Mouse (Mus musculus): Measurements from ENCODE around the gene Gabpb1. TPM values are rescaled to one million over a fixed set of nuclear protein-coding genes. Genes with fewer than 3 reads are reported as not detected.

Gene Gabpb1
- total and polyA plus RNA-seq, 2 experiments: 4.5 to 5.5 TPM

DNA sequence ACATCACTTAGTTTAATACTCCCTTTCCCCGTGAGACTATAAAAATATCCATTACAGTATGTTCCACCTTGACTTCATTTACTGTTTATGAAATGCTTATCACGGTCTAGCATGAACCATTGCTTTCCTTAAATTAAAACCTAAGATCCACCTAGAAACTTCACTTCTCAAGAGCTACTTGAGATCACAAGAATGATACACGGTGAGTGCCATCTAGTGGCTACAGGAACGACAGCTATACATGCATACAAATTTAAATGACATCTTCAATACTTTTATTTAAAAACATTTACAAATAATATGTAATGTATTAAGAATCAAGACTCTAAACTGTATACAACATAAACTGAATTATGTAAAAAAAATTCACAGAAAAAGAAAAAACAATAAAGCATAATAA is 12.7 kb downstream of the Gabpb1 start:
- Histone ChIP-seq H3K27me3 (ENCODE audit: control insufficient read depth, insufficient read depth, low read length) (no peaks in the 10 kb centered on the region), H3K4me3 (ENCODE audit: insufficient read depth, low read depth, low read length) (no peak overlapping the region), H3K36me3 (ENCODE audit: control insufficient read depth, insufficient read depth, low read length) (no peaks in the 10 kb centered on the region), H3K27ac (replicated peaks; ENCODE audit: insufficient read depth, low read depth, low read length) (no peak overlapping the region), H3K4me1 (ENCODE audit: control insufficient read depth, insufficient read depth, low read length) (peaks cover 7% of the 10 kb centered on the region), H3K9ac (ENCODE audit: low read depth, low read length) (no peak overlapping the region), H3K79me2 (ENCODE audit: control insufficient read depth, insufficient read depth, low read length) (peaks cover 17% of the 10 kb centered on the region)
- TF ChIP-seq CTCF (IDR thresholded peaks at IDR 0.05; ENCODE audit: low read depth, low read length) (peak; percentile 35), POLR2A (IDR thresholded peaks at IDR 0.05; ENCODE audit: extremely low read depth, insufficient read depth, low read length) (no peak)
- WGBS: 39% methylated on average over 4 of the region's 4 CpGs
- DNase-seq (ENCODE audit: extremely low read depth, low read depth, low spot score): peak; percentile 68

DNA sequence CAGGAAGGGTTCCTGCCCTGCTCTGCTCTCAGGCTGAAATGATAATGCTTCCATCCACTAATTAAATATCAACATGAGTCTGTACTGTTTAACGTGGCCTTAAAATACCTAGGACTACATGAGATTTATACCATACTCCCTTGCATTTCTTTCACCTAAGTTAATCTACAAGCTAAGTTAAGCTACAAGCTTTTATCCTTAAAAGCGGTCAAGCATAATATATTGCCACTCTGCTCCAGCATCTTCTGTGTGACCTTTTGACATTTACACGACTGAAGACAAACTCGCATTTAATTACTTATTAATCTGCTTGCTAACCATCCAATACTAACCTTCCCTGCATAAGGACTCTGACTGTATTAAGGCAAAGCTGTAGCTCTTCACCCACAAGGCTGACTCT is 23.2 kb downstream of the Gabpb1 start:
- H3K9ac ChIP-seq (ENCODE audit: low read depth, low read length): no peak overlapping the region
- whole genome bisulfite sequencing: 61% methylated on average over 4 of the region's 4 CpGs
- H3K27me3 ChIP-seq (ENCODE audit: control insufficient read depth, insufficient read depth, low read length): no peaks in the 10 kb centered on the region
- H3K79me2 ChIP-seq (ENCODE audit: control insufficient read depth, insufficient read depth, low read length): no peaks in the 10 kb centered on the region
- H3K4me3 ChIP-seq (ENCODE audit: insufficient read depth, low read depth, low read length): no peak overlapping the region
- TF ChIP-seq POLR2A (IDR thresholded peaks at IDR 0.05; ENCODE audit: extremely low read depth, insufficient read depth, low read length) (no peak), CTCF (IDR thresholded peaks at IDR 0.05; ENCODE audit: low read depth, low read length) (no peak)
- H3K4me1 ChIP-seq (ENCODE audit: control insufficient read depth, insufficient read depth, low read length): peaks cover 4% of the 10 kb centered on the region; the same call in 1 of the 2 replicates
- no peak for DNase-seq (ENCODE audit: extremely low read depth, low read depth, low spot score)
- H3K27ac ChIP-seq (replicated peaks; ENCODE audit: insufficient read depth, low read depth, low read length): no peak overlapping the region
- peaks cover 24% of the 10 kb centered on the region for H3K36me3 ChIP-seq (ENCODE audit: control insufficient read depth, insufficient read depth, low read length)

DNA sequence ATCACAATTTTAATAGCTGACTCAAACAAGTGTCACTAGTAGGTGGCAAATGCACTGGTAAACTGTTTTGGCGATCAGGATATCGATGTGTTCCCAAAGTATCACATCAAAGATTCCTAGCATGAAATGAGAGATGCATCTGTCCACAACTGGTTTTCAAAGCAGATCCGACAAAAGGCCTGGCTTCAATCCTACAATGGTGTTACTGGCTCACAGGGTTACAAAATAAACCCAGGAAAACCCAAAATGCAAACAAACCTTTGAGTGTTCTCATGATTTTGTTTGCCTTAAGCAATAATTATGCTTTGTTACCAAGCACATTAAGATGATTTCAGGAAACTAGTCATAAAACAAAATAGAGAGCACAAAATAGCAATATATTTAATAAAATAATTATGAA is 28.4 kb downstream of the Gabpb1 start:
- TF ChIP-seq CTCF (IDR thresholded peaks at IDR 0.05; ENCODE audit: low read depth, low read length): no peak
- TF ChIP-seq POLR2A (IDR thresholded peaks at IDR 0.05; ENCODE audit: extremely low read depth, insufficient read depth, low read length): no peak
- WGBS: 32% methylated on average over 3 of the region's 3 CpGs
- no peak overlapping the region for H3K27ac ChIP-seq (replicated peaks; ENCODE audit: insufficient read depth, low read depth, low read length)
- H3K27me3 ChIP-seq (ENCODE audit: control insufficient read depth, insufficient read depth, low read length): no peaks in the 10 kb centered on the region
- peaks cover 8% of the 10 kb centered on the region; the same call in 1 of the 2 replicates for H3K4me1 ChIP-seq (ENCODE audit: control insufficient read depth, insufficient read depth, low read length)
- no peak overlapping the region for H3K4me3 ChIP-seq (ENCODE audit: insufficient read depth, low read depth, low read length)
- peaks cover 29% of the 10 kb centered on the region for H3K36me3 ChIP-seq (ENCODE audit: control insufficient read depth, insufficient read depth, low read length)
- H3K79me2 ChIP-seq (ENCODE audit: control insufficient read depth, insufficient read depth, low read length): no peaks in the 10 kb centered on the region
- H3K9ac ChIP-seq (ENCODE audit: low read depth, low read length): no peak overlapping the region
- peak; percentile 86 for DNase-seq (ENCODE audit: extremely low read depth, low read depth, low spot score)

DNA sequence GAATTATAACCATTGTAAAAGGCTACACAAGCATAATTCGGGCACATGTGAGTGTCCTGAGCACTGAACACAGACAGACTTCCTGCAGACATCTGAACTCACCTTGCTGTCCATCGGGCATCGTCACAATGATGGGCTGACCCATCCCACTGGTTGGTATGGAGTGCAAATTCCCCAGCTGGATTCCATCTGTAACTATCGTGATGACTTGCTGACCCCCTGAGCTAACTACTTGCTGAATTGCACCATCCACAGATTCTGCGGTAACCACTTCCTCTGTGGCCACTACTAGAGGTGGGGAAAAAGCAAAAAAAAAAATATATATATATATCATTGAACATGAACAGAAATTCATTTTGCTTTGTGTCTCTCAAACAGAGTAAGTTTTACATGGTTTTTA is 29.7 kb downstream of the Gabpb1 start:
- DNase-seq (ENCODE audit: extremely low read depth, low read depth, low spot score): no peak
- H3K79me2 ChIP-seq (ENCODE audit: control insufficient read depth, insufficient read depth, low read length): no peaks in the 10 kb centered on the region
- no peak overlapping the region for H3K27ac ChIP-seq (replicated peaks; ENCODE audit: insufficient read depth, low read depth, low read length)
- no peak overlapping the region for H3K9ac ChIP-seq (ENCODE audit: low read depth, low read length)
- TF ChIP-seq CTCF (IDR thresholded peaks at IDR 0.05; ENCODE audit: low read depth, low read length) (no peak), POLR2A (IDR thresholded peaks at IDR 0.05; ENCODE audit: extremely low read depth, insufficient read depth, low read length) (no peak)
- H3K4me3 ChIP-seq (ENCODE audit: insufficient read depth, low read depth, low read length): no peak overlapping the region
- peaks cover 27% of the 10 kb centered on the region for H3K36me3 ChIP-seq (ENCODE audit: control insufficient read depth, insufficient read depth, low read length)
- H3K4me1 ChIP-seq (ENCODE audit: control insufficient read depth, insufficient read depth, low read length): peaks cover 8% of the 10 kb centered on the region; the same call in 1 of the 2 replicates
- no peaks in the 10 kb centered on the region for H3K27me3 ChIP-seq (ENCODE audit: control insufficient read depth, insufficient read depth, low read length)
- 98% methylated on average over 5 of the region's 5 CpGs for WGBS

DNA sequence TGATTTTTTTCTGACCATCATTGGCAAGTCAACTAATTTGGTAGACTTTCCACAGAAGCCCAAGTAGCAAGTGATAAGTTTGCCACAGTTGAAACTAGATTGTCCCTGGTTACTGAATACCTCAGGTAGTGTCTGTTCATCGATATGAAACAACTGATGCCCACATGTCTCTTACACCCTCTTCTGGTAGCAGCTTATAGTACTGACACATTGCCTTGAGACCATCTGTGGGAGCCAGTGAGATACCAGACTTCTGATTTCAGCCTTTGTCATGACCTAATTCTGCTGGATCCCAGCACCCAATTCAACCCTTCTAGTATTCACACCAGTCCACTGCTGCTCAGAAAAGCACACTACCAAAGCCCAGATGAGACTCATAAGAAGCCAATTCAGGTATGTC is 31.4 kb downstream of the Gabpb1 start:
- WGBS: 77% methylated on average over 1 of the region's 1 CpGs
- peaks cover 31% of the 10 kb centered on the region for H3K36me3 ChIP-seq (ENCODE audit: control insufficient read depth, insufficient read depth, low read length)
- H3K9ac ChIP-seq (ENCODE audit: low read depth, low read length): no peak overlapping the region
- H3K27me3 ChIP-seq (ENCODE audit: control insufficient read depth, insufficient read depth, low read length): no peaks in the 10 kb centered on the region
- H3K4me3 ChIP-seq (ENCODE audit: insufficient read depth, low read depth, low read length): no peak overlapping the region
- H3K4me1 ChIP-seq (ENCODE audit: control insufficient read depth, insufficient read depth, low read length): peaks cover 8% of the 10 kb centered on the region; the same call in 1 of the 2 replicates
- no peak for DNase-seq (ENCODE audit: extremely low read depth, low read depth, low spot score)
- TF ChIP-seq POLR2A (IDR thresholded peaks at IDR 0.05; ENCODE audit: extremely low read depth, insufficient read depth, low read length) (no peak), CTCF (IDR thresholded peaks at IDR 0.05; ENCODE audit: low read depth, low read length) (no peak)
- no peak overlapping the region for H3K27ac ChIP-seq (replicated peaks; ENCODE audit: insufficient read depth, low read depth, low read length)
- H3K79me2 ChIP-seq (ENCODE audit: control insufficient read depth, insufficient read depth, low read length): no peaks in the 10 kb centered on the region

DNA sequence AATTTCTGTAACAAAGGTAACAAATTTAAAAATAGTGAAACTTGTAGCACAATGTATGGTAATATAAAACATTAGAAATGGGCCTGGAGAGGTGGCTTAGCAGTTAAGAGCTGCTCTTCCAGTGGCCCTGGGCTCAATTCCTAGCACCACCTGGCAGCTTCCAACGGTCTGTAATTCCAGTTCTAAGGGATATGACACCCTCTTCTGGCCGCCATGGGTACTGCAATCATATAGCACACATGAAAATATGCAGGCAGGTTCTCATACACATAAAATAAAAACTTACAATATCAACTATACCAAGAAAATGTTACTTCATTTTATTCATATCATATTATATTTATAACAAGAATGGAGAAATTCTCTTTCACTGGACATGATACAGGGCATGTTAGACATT is 35.8 kb downstream of the Gabpb1 start:
- no peaks in the 10 kb centered on the region for H3K4me1 ChIP-seq (ENCODE audit: control insufficient read depth, insufficient read depth, low read length)
- H3K9ac ChIP-seq (ENCODE audit: low read depth, low read length): no peak overlapping the region
- H3K27me3 ChIP-seq (ENCODE audit: control insufficient read depth, insufficient read depth, low read length): no peaks in the 10 kb centered on the region
- peaks cover 27% of the 10 kb centered on the region for H3K36me3 ChIP-seq (ENCODE audit: control insufficient read depth, insufficient read depth, low read length)
- no peaks in the 10 kb centered on the region for H3K79me2 ChIP-seq (ENCODE audit: control insufficient read depth, insufficient read depth, low read length)
- TF ChIP-seq CTCF (IDR thresholded peaks at IDR 0.05; ENCODE audit: low read depth, low read length) (peak; percentile 13; the same call in 1 of the 2 replicates), POLR2A (IDR thresholded peaks at IDR 0.05; ENCODE audit: extremely low read depth, insufficient read depth, low read length) (no peak)
- DNase-seq (ENCODE audit: extremely low read depth, low read depth, low spot score): no peak
- no peak overlapping the region for H3K27ac ChIP-seq (replicated peaks; ENCODE audit: insufficient read depth, low read depth, low read length)
- 89% methylated on average over 2 of the region's 2 CpGs for WGBS
- H3K4me3 ChIP-seq (ENCODE audit: insufficient read depth, low read depth, low read length): no peak overlapping the region

All from liver, adult 2 months (tissue).